ENCODE assay signal across 17 mouse cellular contexts in genomic region chr6:100610897-100611575, GRCm38 (mm10). TPM values are rescaled to one million over a fixed set of nuclear protein-coding genes. Genes with fewer than 3 reads are reported as not detected.
DNase-seq lines count a peak whose midpoint lies in the region; ATAC-seq and TF ChIP-seq lines count a peak whose summit lies in the region.
"Had no signal": no experiment of that assay in that cellular context is flagged by ENCODE, and none has a peak within 500 bp of the region (broad histone marks: within the 10 kb centered on the region; RNA-seq: fewer than 3 reads in every experiment).

No protein-coding gene starts in this region.

- H3K27me3 ChIP-seq in liver, embryonic 14.5 days (ENCODE audit: control insufficient read depth, insufficient read depth, low read length): no peaks in the 10 kb centered on the region
- no peaks in the 10 kb centered on the region for H3K27me3 ChIP-seq in liver, embryonic 11.5 days (replicated peaks; ENCODE audit: control insufficient read depth, insufficient read depth, low read length)
- H3K27me3 ChIP-seq in midbrain, embryonic 11.5 days (ENCODE audit: control insufficient read depth, insufficient read depth, low read length): no peaks in the 10 kb centered on the region
- no peaks in the 10 kb centered on the region for H3K27me3 ChIP-seq in midbrain, embryonic 10.5 days (ENCODE audit: low read depth, poor library complexity, severe bottlenecking)
- H3K27me3 ChIP-seq in small intestine, adult 2 months (ENCODE audit: control insufficient read depth, insufficient read depth, low read length): no peaks in the 10 kb centered on the region
- H3K27me3 ChIP-seq in forebrain, embryonic 10.5 days (ENCODE audit: poor library complexity, severe bottlenecking): no peaks in the 10 kb centered on the region
- H3K27me3 ChIP-seq: CH12.LX; hindbrain, embryonic 12.5 days; Patski had no signal

- no peak for TF ChIP-seq POLR2A in small intestine, adult 2 months (IDR thresholded peaks at IDR 0.05; ENCODE audit: low read depth, low read length)

- H3K9me3 ChIP-seq in liver, embryonic 14.5 days (ENCODE audit: control insufficient read depth, low read length): no peaks in the 10 kb centered on the region
- no peaks in the 10 kb centered on the region for H3K9me3 ChIP-seq in liver, embryonic 11.5 days (ENCODE audit: control insufficient read depth, low read length)
- H3K9me3 ChIP-seq in midbrain, embryonic 11.5 days (ENCODE audit: control insufficient read depth, low read length): no peaks in the 10 kb centered on the region
- no peaks in the 10 kb centered on the region for H3K9me3 ChIP-seq in midbrain, embryonic 10.5 days (replicated peaks)
- no peaks in the 10 kb centered on the region for H3K9me3 ChIP-seq in forebrain, embryonic 10.5 days
- H3K9me3 ChIP-seq: G1E; hindbrain, embryonic 12.5 days had no signal

- no peak for DNase-seq in liver, embryonic 14.5 days (ENCODE audit: low read depth in 3 of 3, low spot score in 3 of 3)
- DNase-seq in liver, embryonic 11.5 days (ENCODE audit: low spot score): no peak
- DNase-seq in midbrain, embryonic 11.5 days (ENCODE audit: low spot score, missing footprints): peak; percentile 33
- DNase-seq in midbrain, embryonic 10.5 days (ENCODE audit: low spot score): no peak
- no peak for DNase-seq in thymus, postnatal 0 days (ENCODE audit: low spot score)
- no peak for DNase-seq in forebrain, embryonic 10.5 days (ENCODE audit: extremely low spot score, low spot score)
- DNase-seq: B cell, adult 2 months; cerebellum, adult 18-20 months; forebrain, postnatal 0 days; gastrocnemius, adult 2 months had no signal

- H3K4me3 ChIP-seq in liver, embryonic 14.5 days (ENCODE audit: insufficient read depth in 1 of 2, low read depth in 2 of 2, low read length in 2 of 2): no peak overlapping the region
- no peak overlapping the region for H3K4me3 ChIP-seq in liver, embryonic 11.5 days (ENCODE audit: low read depth, low read length)
- no peak overlapping the region for H3K4me3 ChIP-seq in midbrain, embryonic 11.5 days (ENCODE audit: low read depth, low read length)
- no peak overlapping the region for H3K4me3 ChIP-seq in midbrain, embryonic 10.5 days
- H3K4me3 ChIP-seq in small intestine, adult 2 months (ENCODE audit: low read depth, low read length): no peak overlapping the region
- H3K4me3 ChIP-seq in forebrain, embryonic 10.5 days: no peak overlapping the region
- H3K4me3 ChIP-seq: gastrocnemius, adult 2 months; hindbrain, embryonic 12.5 days had no signal

- peak; percentile 26; the same call in 1 of the 2 replicates for ATAC-seq in liver, embryonic 14.5 days (ENCODE audit: insufficient read depth)
- ATAC-seq in liver, embryonic 11.5 days (replicated peaks; ENCODE audit: low FRiP score): no peak
- ATAC-seq in midbrain, embryonic 11.5 days (ENCODE audit: low FRiP score): no peak
- ATAC-seq: forebrain, embryonic 14.5 days; forebrain, postnatal 0 days; Patski had no signal

- no peak overlapping the region for H3K27ac ChIP-seq in liver, embryonic 14.5 days
- no peak overlapping the region for H3K27ac ChIP-seq in liver, embryonic 11.5 days (ENCODE audit: low read depth, low read length)
- no peak overlapping the region for H3K27ac ChIP-seq in midbrain, embryonic 11.5 days (ENCODE audit: low read depth, low read length)
- H3K27ac ChIP-seq in midbrain, embryonic 10.5 days (replicated peaks): no peak overlapping the region
- H3K27ac ChIP-seq in small intestine, adult 2 months (ENCODE audit: insufficient read depth, low read depth, low read length): 0 out of 2 replicates have a peak overlapping the region, but pooled peaks have one; percentile 5
- no peak overlapping the region for H3K27ac ChIP-seq in forebrain, embryonic 10.5 days
- H3K27ac ChIP-seq: gastrocnemius, adult 2 months; hindbrain, embryonic 12.5 days had no signal

- H3K4me2 ChIP-seq in liver, embryonic 14.5 days (ENCODE audit: low read depth): no peak overlapping the region
- H3K4me2 ChIP-seq in liver, embryonic 11.5 days: no peak overlapping the region
- H3K4me2 ChIP-seq in midbrain, embryonic 11.5 days: no peak overlapping the region
- H3K4me2 ChIP-seq: heart, embryonic 11.5 days; hindbrain, embryonic 12.5 days had no signal

- WGBS in liver, embryonic 14.5 days (ENCODE audit: insufficient replicate concordance): 76% methylated on average over 7 of the region's 7 CpGs
- 83% methylated on average over 7 of the region's 7 CpGs for WGBS in liver, embryonic 11.5 days
- 91% methylated on average over 7 of the region's 7 CpGs for WGBS in midbrain, embryonic 11.5 days
- WGBS in midbrain, embryonic 10.5 days: 94% methylated on average over 7 of the region's 7 CpGs
- 39% methylated on average over 7 of the region's 7 CpGs for WGBS in small intestine, adult 2 months
- WGBS in forebrain, embryonic 10.5 days: 91% methylated on average over 7 of the region's 7 CpGs

- H3K4me1 ChIP-seq in liver, embryonic 14.5 days (replicated peaks; ENCODE audit: control insufficient read depth in 2 of 2, insufficient read depth in 2 of 2, low read length in 1 of 2): no peaks in the 10 kb centered on the region
- no peaks in the 10 kb centered on the region for H3K4me1 ChIP-seq in liver, embryonic 11.5 days (replicated peaks; ENCODE audit: control insufficient read depth, insufficient read depth, low read length)
- peaks cover 5% of the 10 kb centered on the region; the same call in 1 of the 2 replicates for H3K4me1 ChIP-seq in midbrain, embryonic 11.5 days (ENCODE audit: control insufficient read depth, insufficient read depth, low read length)
- H3K4me1 ChIP-seq in midbrain, embryonic 10.5 days: peaks cover 16% of the 10 kb centered on the region
- H3K4me1 ChIP-seq in small intestine, adult 2 months (ENCODE audit: control insufficient read depth, insufficient read depth, insufficient read length, low read length): peaks cover 7% of the 10 kb centered on the region; the same call in 1 of the 2 replicates
- peaks cover 9% of the 10 kb centered on the region for H3K4me1 ChIP-seq in forebrain, embryonic 10.5 days

- TF ChIP-seq CTCF in liver, embryonic 14.5 days (IDR thresholded peaks at IDR 0.05; ENCODE audit: low read depth): no peak
- no peak for TF ChIP-seq CTCF in small intestine, adult 2 months (IDR thresholded peaks at IDR 0.05; ENCODE audit: extremely low read depth, insufficient read length, insufficient replicate concordance, low read depth, low read length)

- H3K9ac ChIP-seq in liver, embryonic 14.5 days (replicated peaks): no peak overlapping the region
- H3K9ac ChIP-seq in liver, embryonic 11.5 days (ENCODE audit: low read depth, low read length): no peak overlapping the region
- no peak overlapping the region for H3K9ac ChIP-seq in midbrain, embryonic 11.5 days (ENCODE audit: low read length)
- H3K9ac ChIP-seq: forebrain, postnatal 0 days; hindbrain, embryonic 12.5 days had no signal

- H3K36me3 ChIP-seq in liver, embryonic 14.5 days (replicated peaks; ENCODE audit: control insufficient read depth, insufficient read depth, low read depth): peaks cover 2% of the 10 kb centered on the region; the same call in 1 of the 2 replicates
- no peaks in the 10 kb centered on the region for H3K36me3 ChIP-seq in liver, embryonic 11.5 days (ENCODE audit: control insufficient read depth, insufficient read depth, low read length)
- no peaks in the 10 kb centered on the region for H3K36me3 ChIP-seq in midbrain, embryonic 11.5 days (ENCODE audit: control insufficient read depth, insufficient read depth, low read length)
- H3K36me3 ChIP-seq in midbrain, embryonic 10.5 days: peaks cover 23% of the 10 kb centered on the region
- no peaks in the 10 kb centered on the region for H3K36me3 ChIP-seq in small intestine, adult 2 months (ENCODE audit: control insufficient read depth, insufficient read depth, low read length)
- peaks cover 26% of the 10 kb centered on the region; the same call in 1 of the 2 replicates for H3K36me3 ChIP-seq in forebrain, embryonic 10.5 days (replicated peaks)
- H3K36me3 ChIP-seq: hindbrain, embryonic 12.5 days had no signal

- TF ChIP-seq EP300 in liver, embryonic 14.5 days (IDR thresholded peaks at IDR 0.05; ENCODE audit: low read depth): no peak

RNA-seq across cellular contexts. Expression of gene Shq1, which starts 59.9 kb away (rescaled TPM):
- polyA plus RNA-seq in liver, embryonic 14.5 days (2012; rRNA removed): 5.2 and 5.8 TPM in 2 replicates
- 8.7 and 10.6 TPM in 2 replicates for polyA plus RNA-seq in liver, embryonic 14.5 days (2014; fragmentation: Nextera tagmentation; extraction: Ambion mirVana)
- 23.6 and 28.6 TPM in 2 replicates for polyA plus RNA-seq in liver, embryonic 11.5 days (2014; fragmentation: Nextera tagmentation; extraction: Ambion mirVana)
- polyA plus RNA-seq in midbrain, embryonic 11.5 days (2014; fragmentation: Nextera tagmentation; extraction: Ambion mirVana): 18.0 and 18.9 TPM in 2 replicates
- polyA plus RNA-seq in midbrain, embryonic 10.5 days (2016; fragmentation: Nextera tagmentation; extraction: Ambion mirVana): 21.7 and 25.6 TPM in 2 replicates
- 1.1 and 1.8 TPM in 2 replicates for polyA plus RNA-seq in small intestine, adult 2 months (2012; rRNA removed)
- 14.0 and 15.4 TPM in 2 replicates for polyA plus RNA-seq in thymus, postnatal 0 days (2015; fragmentation: Nextera tagmentation; extraction: Ambion mirVana)
- polyA plus RNA-seq in forebrain, embryonic 10.5 days (2016; fragmentation: Nextera tagmentation; extraction: Ambion mirVana): 26.5 and 27.4 TPM in 2 replicates
